Mouse (Mus musculus) erythroblast, embryonic 14.5 days (primary cell): ENCODE measurements around the gene Car10.

Source experiments
- GATA1 ChIP-seq: IDR thresholded peaks from 2 replicates; pipeline ENCODE4 v1.6.1; 2012; ENCODE audit warnings: low read length, inconsistent platforms, mixed read lengths
- TAL1 ChIP-seq: IDR thresholded peaks from 3 replicates; pipeline ENCODE4 v1.6.1; 2012; ENCODE audit warnings: low read length, inconsistent platforms, mixed read lengths

DNA sequence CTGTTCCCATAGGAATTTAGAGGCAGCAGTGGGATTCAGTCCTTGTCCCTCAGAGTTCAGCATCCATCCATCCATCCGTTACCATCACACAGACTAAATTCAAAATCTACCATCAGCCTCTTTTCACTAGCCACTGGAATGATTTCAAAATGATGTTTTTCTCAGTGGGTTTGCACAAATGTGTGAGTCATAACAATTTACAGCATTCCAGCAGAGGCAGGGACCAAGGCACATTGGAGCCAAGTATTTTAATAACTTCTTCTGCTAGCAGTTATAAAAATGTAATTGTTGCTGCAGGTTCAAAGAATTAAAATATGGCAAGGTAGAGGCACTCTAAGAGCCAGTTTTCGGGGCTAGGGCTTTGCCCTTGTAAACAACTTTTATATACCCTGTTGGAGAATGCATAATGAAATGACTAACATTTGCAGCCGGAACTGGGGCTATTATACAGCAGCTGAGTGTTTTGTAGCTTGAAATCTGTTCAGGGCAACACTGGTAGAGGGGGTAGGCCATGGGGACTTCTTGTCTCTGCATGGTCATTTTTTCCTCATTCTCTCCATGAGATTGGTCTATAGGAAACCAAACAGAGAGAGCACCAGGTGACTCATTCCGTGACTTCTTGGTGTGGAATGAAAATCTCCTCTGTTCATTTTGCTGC is 276.0 kb downstream of the Car10 start:
- no peak for TF ChIP-seq GATA1
- TF ChIP-seq TAL1, result no peak
